Mouse (Mus musculus): ENCODE data around the gene Marveld2. TPM values are rescaled to one million over a fixed set of nuclear protein-coding genes. Genes with fewer than 3 reads are reported as not detected.

Marveld2 gene
- total and polyA plus RNA-seq, 2 experiments from 2014 or later, result 1.4 to 2.3 TPM

DNA sequence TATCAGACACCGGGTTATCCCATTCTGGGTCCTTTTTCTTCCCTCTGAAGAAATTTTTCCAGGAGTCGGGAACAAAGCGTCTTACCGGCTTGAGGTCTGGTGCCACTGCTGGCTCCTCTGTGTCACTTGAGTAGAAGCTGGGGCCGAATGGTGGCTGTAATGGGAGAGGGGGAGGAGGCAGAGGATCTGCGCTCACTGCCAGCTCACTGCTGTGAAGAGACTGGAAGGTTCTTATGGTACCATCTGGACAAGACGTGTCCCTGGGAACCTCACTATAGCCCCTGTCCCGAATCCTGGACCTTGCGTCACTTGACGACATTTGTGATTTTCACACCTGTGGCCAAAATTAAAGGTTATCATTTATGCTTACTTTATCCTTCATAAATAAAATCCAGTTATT, 4.5 kb downstream of the Marveld2 start:
- H3K9me3 ChIP-seq (ENCODE audit: low read length), result no peaks in the 10 kb centered on the region
- DNase-seq (ENCODE audit: low spot score) (no peak), ATAC-seq (ENCODE audit: low FRiP score) (no peak)
- no peak overlapping the region for H3K27ac ChIP-seq (ENCODE audit: low read depth, low read length)
- no peak overlapping the region for H3K4me2 ChIP-seq (ENCODE audit: low read depth, low read length, poor library complexity, severe bottlenecking)
- no peaks in the 10 kb centered on the region for H3K27me3 ChIP-seq (ENCODE audit: insufficient read depth, low read length)
- no peak overlapping the region for H3K9ac ChIP-seq (replicated peaks; ENCODE audit: low read length, poor library complexity, severe bottlenecking)
- WGBS, result 95% methylated on average over 10 of the region's 10 CpGs
- 0 out of 2 replicates have a peak, but pooled peaks cover 8% of the 10 kb centered on the region for H3K36me3 ChIP-seq (ENCODE audit: insufficient read depth, low read length)
- no peak for TF ChIP-seq CTCF (IDR thresholded peaks at IDR 0.05)
- H3K4me3 ChIP-seq (ENCODE audit: low read depth, low read length), result no peak overlapping the region
- no peaks in the 10 kb centered on the region for H3K4me1 ChIP-seq (ENCODE audit: insufficient read depth, low read length)

DNA sequence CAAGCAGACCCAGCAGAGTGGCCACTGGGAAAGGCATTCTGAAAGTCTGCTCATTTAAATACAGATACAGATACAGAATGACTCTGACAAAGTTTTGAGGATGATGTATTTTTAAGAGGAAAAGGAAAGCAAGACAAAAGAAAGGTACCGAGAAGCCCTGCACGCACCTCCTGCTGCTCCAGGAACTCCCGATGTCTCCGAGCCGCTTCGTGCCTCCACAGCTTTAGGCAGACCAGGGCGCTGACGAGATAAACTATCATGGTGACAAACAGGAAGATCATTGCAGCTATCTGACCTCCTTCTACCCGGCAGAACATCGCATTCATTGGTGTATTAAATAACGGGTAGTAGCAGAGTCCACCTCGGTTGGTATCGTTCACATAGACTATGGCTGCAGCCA, 5.5 kb downstream of the Marveld2 start:
- TF ChIP-seq CTCF (IDR thresholded peaks at IDR 0.05), result no peak
- Histone ChIP-seq H3K27ac (ENCODE audit: low read depth, low read length) (no peak overlapping the region), H3K4me3 (ENCODE audit: low read depth, low read length) (no peak overlapping the region), H3K9me3 (ENCODE audit: low read length) (no peaks in the 10 kb centered on the region), H3K4me1 (ENCODE audit: insufficient read depth, low read length) (no peaks in the 10 kb centered on the region), H3K9ac (replicated peaks; ENCODE audit: low read length, poor library complexity, severe bottlenecking) (no peak overlapping the region), H3K4me2 (ENCODE audit: low read depth, low read length, poor library complexity, severe bottlenecking) (no peak overlapping the region), H3K27me3 (ENCODE audit: insufficient read depth, low read length) (no peaks in the 10 kb centered on the region), H3K36me3 (ENCODE audit: insufficient read depth, low read length) (0 out of 2 replicates have a peak, but pooled peaks cover 8% of the 10 kb centered on the region)
- no peak for ATAC-seq (ENCODE audit: low FRiP score)
- no peak for DNase-seq (ENCODE audit: low spot score)
- WGBS, result 94% methylated on average over 13 of the region's 13 CpGs

DNA sequence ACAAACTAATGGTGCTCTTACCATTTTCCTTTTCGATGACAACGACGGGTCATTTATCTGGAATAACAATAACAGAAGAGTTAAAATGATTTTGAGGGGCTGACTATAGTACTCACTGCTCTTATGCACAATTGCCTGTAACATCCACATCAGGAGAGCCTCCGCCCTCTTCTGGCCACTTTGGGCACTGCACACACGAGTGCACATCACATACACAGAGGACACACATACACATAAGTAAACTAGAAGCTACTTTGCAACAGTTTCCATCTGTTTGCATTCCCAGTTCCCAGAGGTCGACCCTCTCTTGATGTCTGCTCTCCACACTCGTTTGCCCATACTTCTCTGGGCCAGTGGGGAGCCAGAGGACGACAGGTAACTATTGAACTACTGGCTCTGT, 9.0 kb downstream of the Marveld2 start:
- no peak for DNase-seq (ENCODE audit: low spot score)
- Histone ChIP-seq H3K4me3 (ENCODE audit: low read depth, low read length) (no peak overlapping the region), H3K36me3 (ENCODE audit: insufficient read depth, low read length) (0 out of 2 replicates have a peak, but pooled peaks cover 8% of the 10 kb centered on the region), H3K9me3 (ENCODE audit: low read length) (no peaks in the 10 kb centered on the region), H3K4me2 (ENCODE audit: low read depth, low read length, poor library complexity, severe bottlenecking) (no peak overlapping the region), H3K4me1 (ENCODE audit: insufficient read depth, low read length) (no peaks in the 10 kb centered on the region), H3K27ac (ENCODE audit: low read depth, low read length) (no peak overlapping the region), H3K9ac (replicated peaks; ENCODE audit: low read length, poor library complexity, severe bottlenecking) (no peak overlapping the region), H3K27me3 (ENCODE audit: insufficient read depth, low read length) (no peaks in the 10 kb centered on the region)
- TF ChIP-seq CTCF (IDR thresholded peaks at IDR 0.05), result peak; percentile 37; the same call in 1 of the 2 replicates
- WGBS, result 87% methylated on average over 8 of the region's 8 CpGs
- no peak for ATAC-seq (ENCODE audit: low FRiP score)

DNA sequence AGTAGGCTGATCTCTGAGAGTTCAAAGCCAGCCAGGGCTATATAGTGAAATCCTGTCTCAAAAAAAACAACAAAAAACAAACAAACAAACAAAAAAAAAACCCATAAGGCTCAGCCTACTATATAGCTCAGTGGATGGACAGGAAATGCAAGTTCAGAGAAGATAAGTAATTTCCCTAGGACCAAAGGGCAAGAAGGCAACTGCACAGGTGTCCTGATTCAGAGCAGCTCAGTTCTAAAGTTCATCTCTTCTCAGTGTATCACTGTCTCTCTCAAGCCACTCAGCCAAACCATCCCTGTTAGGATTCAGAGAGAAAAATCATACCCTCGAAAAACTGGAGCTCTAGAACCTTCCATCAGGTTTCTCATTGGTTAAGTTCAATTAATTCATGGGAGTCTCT, 10.9 kb downstream of the Marveld2 start:
- Histone ChIP-seq H3K9me3 (ENCODE audit: low read length) (no peaks in the 10 kb centered on the region), H3K27ac (ENCODE audit: low read depth, low read length) (no peak overlapping the region), H3K4me2 (ENCODE audit: low read depth, low read length, poor library complexity, severe bottlenecking) (no peak overlapping the region), H3K27me3 (ENCODE audit: insufficient read depth, low read length) (no peaks in the 10 kb centered on the region), H3K4me1 (ENCODE audit: insufficient read depth, low read length) (no peaks in the 10 kb centered on the region), H3K9ac (replicated peaks; ENCODE audit: low read length, poor library complexity, severe bottlenecking) (no peak overlapping the region), H3K36me3 (ENCODE audit: insufficient read depth, low read length) (no peaks in the 10 kb centered on the region), H3K4me3 (ENCODE audit: low read depth, low read length) (no peak overlapping the region)
- DNase-seq (ENCODE audit: low spot score) (no peak), ATAC-seq (ENCODE audit: low FRiP score) (no peak)
- no peak for TF ChIP-seq CTCF (IDR thresholded peaks at IDR 0.05)
- 55% methylated on average over 1 of the region's 1 CpGs for WGBS

DNA sequence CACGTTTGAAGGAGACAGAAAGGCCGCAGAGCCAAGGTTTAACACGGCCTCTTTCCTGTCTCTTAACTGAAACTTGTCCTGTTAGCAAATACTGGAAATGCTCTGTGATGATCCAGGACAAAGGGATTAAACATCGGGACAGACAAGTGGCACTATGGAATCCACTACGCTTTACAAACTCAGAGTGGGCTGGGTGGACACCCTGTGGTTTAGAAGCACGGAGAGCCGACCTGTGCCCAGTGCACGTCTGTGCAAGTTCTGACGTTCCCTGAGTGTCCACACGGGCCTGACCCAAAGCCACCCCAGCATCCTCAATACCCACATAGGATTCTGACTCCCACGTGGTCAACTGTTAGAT, 13.1 kb downstream of the Marveld2 start:
- TF ChIP-seq CTCF (IDR thresholded peaks at IDR 0.05), result no peak
- H3K36me3 ChIP-seq (ENCODE audit: insufficient read depth, low read length), result no peaks in the 10 kb centered on the region
- H3K27ac ChIP-seq (ENCODE audit: low read depth, low read length), result no peak overlapping the region
- H3K9me3 ChIP-seq (ENCODE audit: low read length), result no peaks in the 10 kb centered on the region
- H3K4me3 ChIP-seq (ENCODE audit: low read depth, low read length), result no peak overlapping the region
- 93% methylated on average over 11 of the region's 11 CpGs for WGBS
- no peaks in the 10 kb centered on the region for H3K27me3 ChIP-seq (ENCODE audit: insufficient read depth, low read length)
- no peak overlapping the region for H3K9ac ChIP-seq (replicated peaks; ENCODE audit: low read length, poor library complexity, severe bottlenecking)
- no peak overlapping the region for H3K4me2 ChIP-seq (ENCODE audit: low read depth, low read length, poor library complexity, severe bottlenecking)
- DNase-seq (ENCODE audit: low spot score) (no peak), ATAC-seq (ENCODE audit: low FRiP score) (no peak)
- H3K4me1 ChIP-seq (ENCODE audit: insufficient read depth, low read length), result no peaks in the 10 kb centered on the region

DNA sequence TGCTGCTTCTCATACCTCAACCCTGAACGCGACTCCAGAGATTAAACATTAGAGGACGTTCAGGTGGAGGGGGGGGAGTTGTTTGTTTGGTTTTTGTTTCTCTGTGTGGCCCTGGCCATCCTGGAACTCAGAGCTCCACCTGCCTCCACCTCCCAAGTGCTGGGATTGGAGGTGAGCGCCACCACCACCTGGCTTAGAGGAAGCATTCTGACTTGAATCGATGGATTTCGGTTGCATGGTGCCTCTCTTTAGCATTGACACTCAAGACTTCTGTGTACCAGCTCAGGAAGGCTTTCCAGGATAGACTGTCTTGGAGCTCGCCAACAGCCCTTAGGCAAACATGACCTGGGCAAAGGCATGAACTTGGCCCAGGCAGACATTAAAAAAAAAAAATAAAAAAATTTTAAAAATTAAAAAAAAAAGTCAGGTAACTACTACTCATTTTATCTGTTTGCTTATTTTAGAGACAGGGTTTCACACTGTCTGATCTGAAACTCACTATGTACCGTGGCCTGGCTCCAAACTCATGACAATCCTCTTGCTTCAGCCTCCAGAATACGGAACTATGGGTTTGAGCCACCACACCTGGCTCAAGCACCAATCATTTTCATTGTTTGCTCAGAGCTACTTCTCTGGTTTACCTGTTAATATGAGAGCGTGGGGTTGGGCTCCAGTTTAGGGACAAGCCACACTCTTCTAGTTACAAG, 13.6 kb downstream of the Marveld2 start:
- ATAC-seq (ENCODE audit: low FRiP score), result no peak

More for the DNA sequence above, 13.6 kb downstream of the Marveld2 start:
- WGBS, result 84% methylated on average over 10 of the region's 10 CpGs
- no peak overlapping the region for H3K4me3 ChIP-seq (ENCODE audit: low read depth, low read length)
- TF ChIP-seq CTCF (IDR thresholded peaks at IDR 0.05), result no peak
- no peaks in the 10 kb centered on the region for H3K4me1 ChIP-seq (ENCODE audit: insufficient read depth, low read length)
- DNase-seq (ENCODE audit: low spot score), result no peak
- no peak overlapping the region for H3K9ac ChIP-seq (replicated peaks; ENCODE audit: low read length, poor library complexity, severe bottlenecking)
- H3K27ac ChIP-seq (ENCODE audit: low read depth, low read length), result no peak overlapping the region
- H3K36me3 ChIP-seq (ENCODE audit: insufficient read depth, low read length), result no peaks in the 10 kb centered on the region
- no peak overlapping the region for H3K4me2 ChIP-seq (ENCODE audit: low read depth, low read length, poor library complexity, severe bottlenecking)
- no peaks in the 10 kb centered on the region for H3K9me3 ChIP-seq (ENCODE audit: low read length)
- H3K27me3 ChIP-seq (ENCODE audit: insufficient read depth, low read length), result no peaks in the 10 kb centered on the region
